Mouse (Mus musculus) heart, embryonic 13.5 days (tissue): ENCODE measurements around the gene Vmn1r16. TPM values are rescaled to one million over a fixed set of nuclear protein-coding genes. Genes with fewer than 3 reads are reported as not detected.
"Not testable (repeated sequence)": the region's sequence is repeated elsewhere in the genome, so short reads cannot be mapped to it uniquely, and the experiment has no call there.

Experiments
- ATAC-seq: fragments of 200-750 bp; cut with Nextera tagmentation; 2 replicates; pipeline ENCODE4 v1.8.0; 2017; ENCODE audit warnings: moderate TSS enrichment; ENCODE audit not compliant: insufficient number of reproducible peaks, low FRiP score, low TSS enrichment; ENCODE audit errors: extremely low read depth
- H3K27ac ChIP-seq: fragments of 300-500 bp; sonication (generic); replicated peaks from 2 replicates; pipeline ENCODE4 v1.5.1; 2015; ENCODE audit warnings: moderate library complexity, mild to moderate bottlenecking, inconsistent platforms
- H3K27me3 ChIP-seq: fragments of 300-500 bp; sonication (generic); replicated peaks from 2 replicates; pipeline ENCODE4 v1.6.1; 2015; ENCODE audit warnings: mild to moderate bottlenecking, inconsistent platforms
- H3K36me3 ChIP-seq: fragments of 300-500 bp; sonication (generic); 2 replicates; pipeline ENCODE4 v1.6.1; 2015; ENCODE audit warnings: mild to moderate bottlenecking, inconsistent platforms
- H3K4me1 ChIP-seq: fragments of 300-500 bp; sonication (generic); 2 replicates; pipeline ENCODE4 v1.6.1; 2015; ENCODE audit warnings: inconsistent platforms
- H3K4me2 ChIP-seq: fragments of 300-500 bp; sonication (generic); 2 replicates; pipeline ENCODE4 v1.6.1; 2015; ENCODE audit warnings: inconsistent platforms, mild to moderate bottlenecking, moderate library complexity
- H3K4me3 ChIP-seq: fragments of 300-500 bp; sonication (generic); 2 replicates; pipeline ENCODE4 v1.5.1; 2015; ENCODE audit warnings: moderate library complexity, mild to moderate bottlenecking, inconsistent platforms
- H3K9ac ChIP-seq: fragments of 300-500 bp; sonication (generic); 2 replicates; pipeline ENCODE4 v1.6.1; 2015; ENCODE audit warnings: inconsistent platforms, mild to moderate bottlenecking, moderate library complexity
- H3K9me3 ChIP-seq: fragments of 300-500 bp; sonication (generic); 2 replicates; pipeline ENCODE4 v1.6.1; 2016; ENCODE audit warnings: inconsistent platforms
- WGBS: fragments of 180-500 bp; shearing (Covaris S2); methylation state at CpG from one replicate; pipeline ENCODE4 v1.1.7; 2015; ENCODE audit warnings: mixed read lengths; 5-methylcytosine and 5-hydroxymethylcytosine counted together
- polyA plus RNA-seq: library from polyadenylated mRNA; unstranded; fragments of >200 nt; fragmentation: Nextera tagmentation; extraction: Ambion mirVana; gene quantifications from 2 replicates; pipeline ENCODE4 v1.2.1, GENCODE M21; 2015

Vmn1r16 gene
- polyA plus RNA-seq = not detected in 2 replicates

- Histone ChIP-seq H3K4me1 (no peaks in the 10 kb centered on the region), H3K27ac (no peak within 1 kb of the TSS), H3K4me3 (no peak within 1 kb of the TSS), H3K9me3 (0 out of 2 replicates have a peak, but pooled peaks cover 2% of the 10 kb centered on the region), H3K27me3 (no peaks in the 10 kb centered on the region), H3K9ac (no peak within 1 kb of the TSS), H3K4me2 (no peak within 1 kb of the TSS), H3K36me3 (no peaks in the 10 kb centered on the region)
- 64% methylated on average over 3 of the region's 3 CpGs for WGBS
- ATAC-seq = no peak
Measured at GRCm38 (mm10) chr6:57329394-57329793, at the start of gene Vmn1r16. Gene Vmn1r16 (minus strand): TSS chr6:57329494.

GRCm38 (mm10) chr6:57367496-57367895, 38.2 kb upstream of the Vmn1r16 start:
- no peak for ATAC-seq
- no peak overlapping the region for H3K9ac ChIP-seq

GRCm38 (mm10) chr6:57365866-57366265, 36.6 kb upstream of the Vmn1r16 start:
- not testable (repeated sequence) for H3K4me3 ChIP-seq, H3K9me3 ChIP-seq, H3K4me1 ChIP-seq, H3K4me2 ChIP-seq, H3K27me3 ChIP-seq, H3K36me3 ChIP-seq, ATAC-seq, H3K9ac ChIP-seq, H3K27ac ChIP-seq
- WGBS = 76% methylated on average over 1 of the region's 1 CpGs

More at GRCm38 (mm10) chr6:57367496-57367895, 38.2 kb upstream of the Vmn1r16 start:
- H3K27me3 ChIP-seq = no peaks in the 10 kb centered on the region
- no peak overlapping the region for H3K4me3 ChIP-seq
- no peak overlapping the region for H3K4me2 ChIP-seq
- no peaks in the 10 kb centered on the region for H3K36me3 ChIP-seq
- H3K27ac ChIP-seq = no peak overlapping the region
- no peaks in the 10 kb centered on the region for H3K9me3 ChIP-seq
- WGBS = 75% methylated on average over 1 of the region's 1 CpGs
- no peaks in the 10 kb centered on the region for H3K4me1 ChIP-seq

- no peak within 1 kb of the TSS for H3K9ac ChIP-seq
- H3K27ac ChIP-seq = no peak within 1 kb of the TSS
- H3K27me3 ChIP-seq = no peaks in the 10 kb centered on the region
- H3K9me3 ChIP-seq = no peaks in the 10 kb centered on the region
- WGBS = 70% methylated on average over 1 of the region's 1 CpGs
- H3K4me1 ChIP-seq = no peaks in the 10 kb centered on the region
- no peaks in the 10 kb centered on the region for H3K36me3 ChIP-seq
- no peak within 1 kb of the TSS for H3K4me2 ChIP-seq
- H3K4me3 ChIP-seq = no peak within 1 kb of the TSS
- ATAC-seq = no peak
Measured at GRCm38 (mm10) chr6:57363627-57364026, 34.3 kb upstream of the Vmn1r16 start, which contains the start of gene Vmn1r17. Gene Vmn1r17 (minus strand): TSS chr6:57363727.

- 58% methylated on average over 2 of the region's 2 CpGs for WGBS
- ATAC-seq = no peak
Measured at GRCm38 (mm10) chr6:57356864-57357263, 27.6 kb upstream of the Vmn1r16 start.

GRCm38 (mm10) chr6:57326176-57326575, 3.1 kb downstream of the Vmn1r16 start:
- no peak for ATAC-seq
- Histone ChIP-seq H3K4me1 (no peaks in the 10 kb centered on the region), H3K4me2 (no peak overlapping the region)

More at GRCm38 (mm10) chr6:57356864-57357263, 27.6 kb upstream of the Vmn1r16 start:
- Histone ChIP-seq H3K4me1 (no peaks in the 10 kb centered on the region), H3K27me3 (no peaks in the 10 kb centered on the region), H3K27ac (no peak overlapping the region), H3K4me2 (no peak overlapping the region), H3K9ac (no peak overlapping the region), H3K9me3 (no peaks in the 10 kb centered on the region), H3K36me3 (no peaks in the 10 kb centered on the region), H3K4me3 (no peak overlapping the region)

GRCm38 (mm10) chr6:57278952-57279351, 50.3 kb downstream of the Vmn1r16 start:
- Histone ChIP-seq H3K36me3 (no peaks in the 10 kb centered on the region), H3K27me3 (no peaks in the 10 kb centered on the region), H3K9ac (no peak overlapping the region), H3K4me1 (no peaks in the 10 kb centered on the region), H3K4me3 (no peak overlapping the region), H3K4me2 (no peak overlapping the region), H3K27ac (no peak overlapping the region), H3K9me3 (no peaks in the 10 kb centered on the region)
- no peak for ATAC-seq

More at GRCm38 (mm10) chr6:57326176-57326575, 3.1 kb downstream of the Vmn1r16 start:
- Histone ChIP-seq H3K9me3 (no peaks in the 10 kb centered on the region), H3K27ac (no peak overlapping the region), H3K36me3 (no peaks in the 10 kb centered on the region), H3K4me3 (no peak overlapping the region), H3K27me3 (no peaks in the 10 kb centered on the region), H3K9ac (no peak overlapping the region)

- H3K27me3 ChIP-seq = no peaks in the 10 kb centered on the region
- no peak for ATAC-seq
- no peaks in the 10 kb centered on the region for H3K4me1 ChIP-seq
- no peaks in the 10 kb centered on the region for H3K36me3 ChIP-seq
- no peak overlapping the region for H3K27ac ChIP-seq
- H3K9me3 ChIP-seq = no peaks in the 10 kb centered on the region
- no peak overlapping the region for H3K4me2 ChIP-seq
- no peak overlapping the region for H3K4me3 ChIP-seq
- H3K9ac ChIP-seq = no peak overlapping the region
Measured at GRCm38 (mm10) chr6:57272517-57272916, 56.8 kb downstream of the Vmn1r16 start.

- H3K9me3 ChIP-seq = no peaks in the 10 kb centered on the region
- no peaks in the 10 kb centered on the region for H3K4me1 ChIP-seq
- H3K27ac ChIP-seq = no peak overlapping the region
- H3K36me3 ChIP-seq = no peaks in the 10 kb centered on the region
- no peaks in the 10 kb centered on the region for H3K27me3 ChIP-seq
- no peak overlapping the region for H3K4me2 ChIP-seq
- WGBS = 52% methylated on average over 3 of the region's 3 CpGs
- H3K9ac ChIP-seq = no peak overlapping the region
- no peak for ATAC-seq
- H3K4me3 ChIP-seq = no peak overlapping the region
Measured at GRCm38 (mm10) chr6:57271881-57272280, 57.4 kb downstream of the Vmn1r16 start.

Other genes starting within 250 kb of the Vmn1r16 start
- gene Vmn1r10, start 220.0 kb downstream of the Vmn1r16 start, polyA plus RNA-seq = not detected in 2 replicates
- not detected in 2 replicates for gene Vmn1r11, start 196.0 kb downstream of the Vmn1r16 start, polyA plus RNA-seq
- gene Vmn1r12, start 172.6 kb downstream of the Vmn1r16 start, polyA plus RNA-seq = not detected in 2 replicates
- gene Vmn1r13, start 126.2 kb downstream of the Vmn1r16 start, polyA plus RNA-seq = not detected in 2 replicates
- not detected in 2 replicates for gene Vmn1r14, start 97.8 kb downstream of the Vmn1r16 start, polyA plus RNA-seq
- 0.07 TPM in 1 of 2 replicates, not detected in the other for gene Vmn1r15, start 71.5 kb downstream of the Vmn1r16 start, polyA plus RNA-seq
- not detected in 2 replicates for gene Vmn1r17, start 34.2 kb upstream of the Vmn1r16 start, polyA plus RNA-seq
- not detected in 2 replicates for gene Vmn1r18, start 66.3 kb upstream of the Vmn1r16 start, polyA plus RNA-seq
- gene Vmn1r19, start 74.3 kb upstream of the Vmn1r16 start, polyA plus RNA-seq = not detected in 2 replicates
- not detected in 2 replicates for gene Vmn1r20, start 99.4 kb upstream of the Vmn1r16 start, polyA plus RNA-seq
- 10.5 and 11.0 TPM in 2 replicates for gene Ppm1k, start 206.0 kb upstream of the Vmn1r16 start, polyA plus RNA-seq